Mouse (Mus musculus): Measurements from ENCODE around the gene Ptpra. TPM values are rescaled to one million over a fixed set of nuclear protein-coding genes. Genes with fewer than 3 reads are reported as not detected.

Gene Ptpra
- total RNA-seq, 2 experiments from 2014 or later: 327 to 330 TPM

DNA sequence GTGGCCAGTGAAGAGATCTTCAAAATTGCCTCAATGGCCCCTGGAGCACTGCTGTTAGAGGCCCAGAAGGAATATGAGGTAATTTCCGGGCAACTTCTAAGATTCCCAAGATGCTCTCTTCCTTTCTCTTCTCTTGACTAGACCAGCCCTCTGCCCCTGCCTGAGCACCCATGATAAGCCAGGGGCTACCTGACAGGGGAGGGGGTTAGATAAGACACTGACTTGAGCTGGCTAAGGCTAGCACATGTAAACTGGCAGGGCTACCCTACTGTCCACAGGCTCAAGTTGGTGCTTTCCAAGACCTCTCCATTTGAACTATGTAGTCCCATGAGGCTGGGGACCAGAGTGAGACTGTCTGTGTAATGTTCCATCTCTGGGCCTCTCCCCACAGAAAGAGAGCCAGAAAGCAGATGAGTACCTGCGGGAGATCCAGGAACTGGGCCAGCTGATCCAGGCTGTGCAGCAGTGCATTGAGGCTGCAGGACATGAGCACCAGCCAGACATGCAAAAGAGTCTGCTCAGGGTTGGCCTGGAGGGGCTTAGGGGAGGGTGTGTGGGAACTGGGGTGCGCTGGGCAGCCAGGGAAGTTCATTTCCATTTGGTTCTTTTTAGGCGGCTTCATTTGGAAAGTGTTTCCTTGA is 10.1 kb upstream of the Ptpra start:
- no peak for DNase-seq (ENCODE audit: low spot score in 2 of 2)

DNA sequence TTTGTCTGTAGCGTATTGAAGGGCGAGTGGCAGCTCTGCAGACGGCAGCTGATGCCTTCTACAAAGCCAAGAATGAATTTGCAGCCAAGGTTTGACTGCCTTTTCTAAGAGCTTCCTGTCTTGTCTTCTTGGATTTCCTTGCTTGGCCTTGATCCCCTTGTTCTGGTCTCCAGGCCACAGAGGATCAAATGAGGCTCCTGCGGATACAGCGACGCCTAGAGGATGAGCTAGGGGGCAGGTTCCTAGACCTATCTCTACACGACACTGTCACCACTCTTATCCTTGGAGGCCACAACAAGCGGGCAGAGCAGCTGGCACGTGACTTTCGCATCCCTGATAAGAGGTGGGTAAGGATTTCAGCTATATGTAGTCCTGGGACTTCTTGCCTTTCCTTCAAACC is 7.9 kb upstream of the Ptpra start:
- DNase-seq (ENCODE audit: low spot score in 2 of 2): no peak

DNA sequence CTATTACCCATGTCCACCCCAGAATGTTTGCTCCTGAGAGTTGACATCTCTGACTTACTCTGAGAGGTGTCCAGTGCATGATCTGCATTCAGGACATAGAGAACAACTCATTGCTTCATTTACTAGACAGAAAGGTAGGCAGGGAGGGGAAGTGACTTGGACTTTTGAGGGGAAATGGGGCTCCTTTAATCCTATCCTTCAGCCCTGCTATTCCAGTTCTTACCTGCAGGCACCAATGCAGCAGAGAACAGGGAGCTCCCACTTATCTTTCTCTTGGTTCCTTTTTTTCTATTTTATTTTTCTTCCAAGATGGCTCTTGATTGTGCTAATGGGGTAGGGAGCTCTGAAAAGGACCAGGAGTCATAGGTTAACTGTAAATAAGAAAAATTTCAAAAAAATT is 1.6 kb upstream of the Ptpra start:
- DNase-seq (ENCODE audit: low spot score in 2 of 2): no peak

DNA sequence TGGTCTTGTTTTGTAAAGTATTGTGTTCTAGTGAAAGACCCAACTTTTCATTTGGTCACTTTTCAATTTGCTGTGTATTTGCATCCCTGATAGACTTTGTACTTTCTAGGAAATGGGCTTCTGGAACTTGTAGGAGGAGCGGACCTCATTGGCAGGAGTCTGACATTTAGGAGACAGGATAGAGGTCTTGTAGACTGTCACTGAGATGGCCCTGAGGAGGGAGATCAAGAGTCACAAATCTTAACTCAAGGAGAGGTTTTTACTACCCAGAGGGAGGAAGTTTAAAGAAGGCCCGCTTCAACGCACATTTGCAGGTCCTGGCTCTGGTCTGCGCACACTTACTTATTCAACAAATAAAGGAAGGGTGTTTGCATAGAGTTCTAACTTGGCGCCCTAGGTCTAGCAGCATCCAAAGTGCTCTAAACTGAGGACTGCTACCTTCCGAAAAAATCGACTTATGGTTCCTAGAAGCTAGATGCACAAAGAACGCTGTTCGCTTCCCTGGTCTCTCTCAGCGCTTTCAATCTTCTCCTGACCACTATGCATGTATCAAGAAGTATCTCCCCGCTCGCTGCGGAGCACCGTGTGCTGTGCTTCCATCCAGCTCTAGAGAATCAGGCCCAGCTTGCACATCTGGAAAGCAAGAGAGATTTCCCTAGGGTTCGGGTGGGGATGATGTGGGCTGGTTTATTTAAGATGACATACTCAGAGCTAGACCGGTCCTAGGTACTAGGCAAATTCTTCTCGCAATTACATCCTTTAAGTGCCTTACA is 871 bp upstream of the Ptpra start:
- no peak for DNase-seq (ENCODE audit: low spot score in 2 of 2)

DNA sequence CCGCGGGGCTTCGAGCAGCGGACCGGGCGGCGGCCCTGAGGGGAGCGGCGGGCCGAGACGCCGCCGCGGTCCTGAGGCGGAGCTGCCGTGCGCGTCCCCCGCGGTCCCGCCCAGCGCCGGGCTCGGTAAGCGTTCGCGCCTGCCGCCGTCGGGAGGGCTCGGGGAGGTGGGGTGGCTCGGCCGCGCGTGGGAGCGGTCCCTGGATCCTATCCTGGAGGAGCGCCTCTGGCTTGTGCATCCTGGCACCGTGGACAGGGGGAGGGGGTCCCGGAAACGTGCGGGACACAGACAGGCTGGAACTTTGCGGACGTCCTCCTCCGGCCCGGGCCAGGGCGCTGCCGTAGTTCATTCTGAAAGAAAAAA is 337 bp downstream of the Ptpra start:
- DNase-seq (ENCODE audit: low spot score in 2 of 2): peak; percentile 73 to 81

DNA sequence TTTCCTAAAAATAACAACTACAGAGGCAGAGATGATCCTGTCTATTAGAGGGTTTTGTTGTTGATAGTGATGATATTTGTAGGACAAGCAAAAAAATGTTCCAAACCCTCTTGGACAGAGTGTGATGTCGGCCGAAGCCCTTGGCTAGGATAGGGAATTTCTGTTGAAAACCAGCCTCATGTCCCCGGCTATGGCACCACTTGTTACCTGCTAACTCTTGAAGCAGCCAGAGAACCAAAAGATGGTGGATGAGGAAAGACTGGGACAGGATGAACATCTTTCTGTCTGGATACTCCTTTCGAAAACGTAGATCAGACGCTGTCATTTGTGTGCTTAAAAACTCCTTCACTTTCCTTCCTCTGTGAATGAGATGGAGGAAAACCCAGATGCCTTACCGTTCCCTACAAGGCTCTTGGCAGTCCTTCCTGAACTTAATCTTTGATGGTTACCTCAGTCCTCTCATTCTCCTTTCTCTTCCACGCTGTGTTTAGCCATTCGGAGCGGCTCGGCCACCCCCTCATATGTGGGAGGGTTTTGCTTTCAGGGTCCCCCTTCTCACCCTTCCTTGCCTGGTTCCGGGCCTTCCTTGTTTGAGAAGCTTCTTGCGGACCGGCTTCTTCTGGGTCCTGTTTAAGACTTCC is 1.1 kb downstream of the Ptpra start:
- no peak for DNase-seq (ENCODE audit: low spot score in 2 of 2)

DNA sequence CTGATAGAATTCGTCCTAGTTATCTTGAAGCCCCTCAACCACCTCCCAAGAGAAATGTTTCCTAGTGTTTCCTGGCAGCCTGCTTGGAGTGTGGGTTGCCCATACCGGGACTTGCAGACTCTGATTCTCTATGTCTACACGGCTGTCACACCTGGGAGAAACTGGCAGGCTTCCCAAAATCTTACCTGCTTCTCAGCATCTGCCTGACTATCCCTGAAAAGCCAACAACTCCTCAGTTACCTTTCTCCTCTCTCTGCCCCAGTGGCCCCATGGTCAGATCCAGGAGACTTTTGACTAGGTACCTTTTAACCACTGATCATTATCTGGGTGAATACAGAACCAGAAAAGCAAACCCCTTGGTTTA is 1.6 kb downstream of the Ptpra start:
- DNase-seq (ENCODE audit: low spot score in 2 of 2): no peak

DNA sequence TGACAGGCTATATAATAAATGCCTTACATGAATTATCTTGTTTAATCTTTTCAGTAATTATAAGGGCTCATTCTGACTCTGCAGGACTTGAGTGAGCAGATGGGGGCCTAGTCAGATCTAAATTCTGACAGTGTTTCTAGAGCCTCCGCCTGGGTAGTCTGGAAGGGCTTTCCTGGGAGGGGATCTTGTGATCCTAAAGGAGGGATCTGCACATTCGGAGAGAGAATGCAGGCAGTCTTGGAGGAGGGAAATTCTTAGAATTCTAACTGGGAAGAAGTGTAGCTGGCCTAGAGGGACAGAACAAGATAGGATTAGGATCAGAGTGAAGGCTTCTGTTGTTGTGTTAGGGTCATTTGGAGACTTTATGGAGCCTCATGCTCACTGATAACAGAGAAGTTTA is 2.2 kb downstream of the Ptpra start:
- no peak for DNase-seq (ENCODE audit: low spot score in 2 of 2)

DNA sequence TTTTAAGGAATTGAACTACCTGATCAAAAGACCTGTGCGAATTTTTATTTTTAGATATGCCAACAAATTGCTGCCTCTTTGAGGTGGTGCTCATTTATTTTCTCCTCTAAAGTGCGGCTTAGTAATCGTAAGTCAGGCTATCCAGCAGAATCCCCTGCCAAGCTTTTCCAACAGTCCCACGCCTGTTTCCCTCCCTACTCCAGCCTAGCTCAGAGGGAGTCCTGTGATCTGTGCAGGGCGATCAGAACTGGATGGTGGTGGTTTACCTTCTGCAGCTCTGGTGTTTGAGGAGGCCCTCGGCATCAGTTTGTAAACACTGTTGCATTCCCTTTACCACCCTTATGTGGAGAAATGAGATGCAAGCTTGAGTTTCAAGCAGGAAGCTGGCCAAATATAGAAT is 3.3 kb downstream of the Ptpra start:
- no peak for DNase-seq (ENCODE audit: low spot score in 2 of 2)

DNA sequence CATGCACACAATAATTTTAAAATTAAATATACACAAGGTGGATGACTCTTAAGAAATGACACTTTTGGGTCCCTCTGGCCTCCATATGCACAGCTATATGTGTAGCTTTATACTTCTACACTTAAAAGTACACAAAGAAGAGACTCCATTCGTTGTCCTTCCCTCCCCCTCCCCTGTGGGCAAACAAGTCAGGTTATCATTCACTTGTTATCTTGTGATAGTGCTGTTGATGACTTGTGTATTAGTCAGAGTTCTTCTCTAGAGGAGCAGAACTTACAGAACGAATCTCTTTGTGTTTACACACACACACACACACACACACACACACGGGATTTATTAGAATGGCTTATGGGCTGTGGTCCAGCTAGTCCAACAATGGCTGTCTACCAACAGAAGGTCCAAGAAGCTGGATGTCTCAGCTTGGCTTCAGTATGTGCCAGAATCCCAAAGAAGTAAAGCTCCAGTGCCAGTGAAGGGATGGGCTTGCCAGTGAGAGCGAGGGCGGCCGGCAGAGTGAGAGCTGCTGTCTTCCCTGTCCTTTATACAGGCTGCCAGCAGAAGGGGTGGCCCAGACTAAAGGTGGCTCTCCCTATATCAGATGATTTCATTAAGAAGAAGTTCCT is 4.8 kb downstream of the Ptpra start:
- DNase-seq (ENCODE audit: low spot score in 2 of 2): peak in 1 of 2 experiments; percentile 63

DNA sequence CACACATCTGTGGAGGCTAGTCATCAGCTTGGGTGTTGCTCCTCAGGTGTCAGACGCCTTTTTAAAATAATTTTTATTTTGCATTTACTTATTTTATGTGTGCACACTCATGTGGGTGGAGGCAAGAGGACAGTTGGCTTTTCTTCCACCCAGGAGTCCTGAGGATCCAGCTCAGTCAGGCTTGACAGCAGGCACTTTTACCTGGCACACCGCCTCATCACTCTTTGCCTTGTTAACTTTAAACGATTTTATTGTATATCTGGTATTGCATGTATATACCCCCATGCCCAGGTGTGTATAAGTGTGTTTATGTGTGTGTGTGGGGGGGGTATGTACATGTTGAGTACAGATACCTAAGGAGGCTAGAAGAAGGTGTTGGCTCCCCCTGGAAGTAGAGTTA is 7.8 kb downstream of the Ptpra start:
- no peak for DNase-seq (ENCODE audit: low spot score in 2 of 2)

DNA sequence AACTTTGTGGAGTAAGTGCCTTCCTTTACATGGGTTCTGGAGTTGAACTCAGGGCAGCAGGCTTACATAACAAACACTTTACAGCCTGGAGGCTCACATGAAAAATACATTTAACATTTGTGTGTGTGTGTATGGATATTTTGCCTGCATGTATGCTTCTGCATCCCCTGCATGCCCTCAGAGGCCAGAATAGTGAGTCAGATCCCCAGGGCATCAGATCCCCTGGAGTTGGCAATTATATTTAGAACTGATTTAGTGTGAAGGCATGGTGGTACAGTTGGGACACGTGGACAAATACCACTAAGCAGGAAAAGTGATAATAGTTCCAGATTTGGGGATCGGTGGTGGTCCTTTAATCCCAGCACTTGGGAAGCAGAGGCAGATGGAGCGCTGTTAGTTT is 9.5 kb downstream of the Ptpra start:
- no peak for DNase-seq (ENCODE audit: low spot score in 2 of 2)

DNA sequence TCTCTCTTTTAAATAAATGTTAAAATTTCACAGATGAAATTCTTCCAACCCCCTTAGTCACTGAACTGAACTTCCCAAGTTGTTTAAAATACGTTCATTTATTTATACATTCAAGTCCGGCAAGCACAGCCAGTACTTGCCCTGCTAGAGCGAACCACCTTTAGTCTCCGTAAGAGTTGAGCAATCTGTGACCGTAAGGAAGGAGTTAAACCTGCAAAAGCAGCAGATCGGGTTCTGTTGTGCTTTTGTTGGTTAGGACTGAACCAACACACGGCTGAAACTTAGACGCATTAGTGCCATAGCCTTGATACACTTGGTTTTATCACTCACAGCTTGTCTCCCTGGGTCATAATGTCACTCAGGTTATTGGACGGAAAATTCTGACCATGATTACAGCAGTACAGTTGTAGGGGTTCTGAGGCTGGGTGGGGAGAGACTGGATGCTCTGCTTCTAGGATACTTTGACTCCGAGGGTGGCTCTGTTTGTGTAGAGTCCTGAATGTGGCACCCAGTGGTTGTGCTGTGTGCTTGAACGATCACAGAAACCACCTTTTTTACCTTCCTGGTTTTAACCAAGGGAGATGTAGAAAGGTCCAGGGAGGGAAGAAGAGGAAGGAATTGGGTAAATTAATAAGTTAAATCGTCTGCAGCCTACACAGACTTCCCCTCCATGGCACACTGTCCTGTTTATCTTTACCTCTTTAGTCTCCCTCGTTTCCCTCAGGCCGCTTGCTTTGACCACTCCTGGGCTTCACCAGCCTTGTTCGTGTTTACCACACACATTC is 11.4 kb downstream of the Ptpra start:
- no peak for DNase-seq (ENCODE audit: low spot score in 2 of 2)

DNA sequence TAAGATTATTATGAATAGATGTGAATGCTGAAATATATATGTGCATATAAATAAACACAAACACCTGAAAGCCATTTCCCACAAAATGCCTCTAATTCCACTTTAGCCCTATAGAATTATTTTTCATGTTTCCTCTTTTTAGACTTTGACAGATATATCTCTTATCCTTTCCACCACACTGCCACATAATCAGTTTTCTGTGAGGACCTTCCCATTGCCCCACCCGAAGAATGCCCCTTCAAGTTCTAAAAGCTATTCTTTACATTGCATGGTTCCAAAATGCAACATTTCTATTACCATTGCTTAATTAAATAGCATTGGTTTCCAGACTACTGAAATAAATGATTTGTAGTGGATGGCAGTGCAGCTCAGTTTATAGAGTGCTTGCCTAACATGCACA is 16.4 kb downstream of the Ptpra start:
- no peak for DNase-seq (ENCODE audit: low spot score in 2 of 2)

DNA sequence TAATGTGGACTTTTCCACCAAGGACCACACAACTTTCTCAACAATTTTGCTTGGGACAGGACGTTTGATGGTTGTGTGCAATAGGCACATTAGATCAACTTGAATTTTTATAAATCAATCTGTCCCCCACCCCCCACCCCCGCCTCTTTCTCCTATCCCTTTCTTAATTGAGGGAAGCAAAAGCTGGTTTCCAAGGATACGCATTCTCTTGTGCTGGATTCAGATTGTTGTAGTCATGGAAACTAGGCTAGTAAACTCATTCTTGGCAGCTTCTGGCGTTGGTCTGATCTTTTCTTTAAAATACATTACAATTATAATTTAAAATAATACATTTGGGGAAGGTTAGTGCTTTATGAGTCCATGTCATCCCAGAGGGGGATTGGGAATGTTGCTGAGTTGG is 19.3 kb downstream of the Ptpra start:
- DNase-seq (ENCODE audit: low spot score in 2 of 2): peak in 1 of 2 experiments; percentile 73

DNA sequence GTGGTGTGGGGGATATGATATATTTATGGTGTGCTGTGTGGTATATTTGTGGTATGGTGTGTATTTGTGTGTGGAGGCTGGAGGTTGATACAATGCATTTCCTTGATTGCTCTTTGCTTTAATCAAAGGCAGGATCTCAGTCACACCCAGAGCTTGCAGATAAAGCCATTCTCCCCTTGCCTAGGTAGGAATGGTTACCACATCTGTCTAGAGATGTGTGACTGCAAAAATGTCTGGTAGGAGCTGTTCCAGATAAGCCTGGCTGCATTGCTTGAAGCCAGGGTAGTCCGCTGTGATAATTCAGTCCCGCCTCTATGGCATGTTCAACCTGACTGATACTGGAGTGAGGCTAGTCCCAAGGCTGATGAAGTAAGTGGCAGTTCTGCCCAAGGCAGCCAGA is 19.9 kb downstream of the Ptpra start:
- DNase-seq (ENCODE audit: low spot score in 2 of 2): no peak

DNA sequence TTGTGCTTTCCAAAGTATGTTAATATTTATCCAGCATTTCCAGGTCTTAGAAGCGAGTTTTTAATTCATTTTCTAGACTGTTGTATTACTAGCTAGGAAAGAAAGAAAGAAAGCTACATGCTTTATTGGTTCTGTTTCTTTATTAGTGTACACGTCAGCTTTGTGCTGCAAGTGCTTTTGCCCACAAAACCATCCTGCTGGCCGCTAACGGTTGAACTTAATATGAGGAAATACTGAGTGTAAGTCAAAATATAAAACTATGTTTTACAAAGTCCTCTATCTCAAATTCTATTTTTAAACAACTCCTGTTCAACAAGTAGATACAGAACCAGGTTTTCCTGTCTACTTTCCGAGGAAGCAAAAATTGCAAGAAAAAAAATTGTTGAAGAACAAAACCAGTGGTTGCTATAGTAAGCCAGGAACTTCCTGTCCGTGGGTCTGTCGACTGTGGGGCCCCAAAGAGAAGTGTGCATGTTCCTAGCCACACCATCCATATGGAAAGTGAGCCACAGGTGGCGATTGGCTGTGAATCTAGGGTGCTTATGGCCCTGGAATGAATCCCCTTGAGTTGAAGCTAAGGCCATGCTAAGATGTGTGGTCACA is 22.9 kb downstream of the Ptpra start:
- DNase-seq (ENCODE audit: low spot score in 2 of 2): no peak

DNA sequence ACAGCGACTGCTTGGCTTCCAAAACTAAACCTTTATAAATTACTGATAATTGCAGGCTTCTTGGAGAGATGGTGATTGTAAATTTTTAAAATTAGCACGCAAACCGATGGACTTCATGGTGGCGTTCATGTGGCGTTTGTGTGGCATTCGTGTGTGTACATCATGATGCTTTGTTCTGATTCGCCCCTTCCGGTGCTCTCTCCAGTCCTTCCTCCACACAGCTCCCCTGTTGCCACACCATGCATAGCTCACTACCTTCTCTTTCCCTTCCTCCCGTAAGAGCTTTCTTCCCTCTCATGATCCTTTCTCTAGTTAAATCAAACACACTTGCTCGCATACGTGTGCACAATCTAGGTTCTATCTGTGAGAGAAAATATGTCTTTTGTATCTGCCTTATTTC is 25.7 kb downstream of the Ptpra start:
- no peak for DNase-seq (ENCODE audit: low spot score in 2 of 2)

DNA sequence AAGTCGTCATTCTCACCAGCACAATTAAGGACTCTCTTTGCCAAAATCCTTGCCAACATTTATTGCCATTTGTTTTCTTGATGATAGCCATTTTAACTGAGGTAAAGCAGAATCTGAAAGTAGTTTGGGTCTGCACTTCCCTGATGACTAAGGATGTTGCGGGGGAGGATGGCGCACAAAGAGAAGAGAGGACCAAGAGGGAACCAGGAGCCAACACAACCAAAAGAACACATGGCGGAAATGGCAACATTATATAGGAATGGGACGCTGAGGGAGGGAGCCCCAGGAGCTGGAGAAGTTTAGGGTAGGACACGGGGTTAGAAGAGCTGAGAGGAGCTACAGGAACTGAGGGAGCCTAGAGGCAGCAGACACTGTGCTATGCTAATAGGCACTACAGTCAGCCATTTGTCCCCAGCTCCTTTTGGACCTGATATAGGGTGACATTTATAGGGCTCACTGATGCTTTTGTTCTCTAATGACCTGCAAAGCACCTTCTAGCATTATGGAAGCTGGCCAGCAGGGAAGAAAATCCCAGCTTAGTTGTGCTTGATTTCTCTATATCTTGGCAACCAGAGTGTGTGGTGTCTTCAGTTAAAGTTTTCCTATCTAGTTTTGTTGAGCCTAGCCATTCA is 26.7 kb downstream of the Ptpra start:
- DNase-seq (ENCODE audit: low spot score in 2 of 2): no peak

DNA sequence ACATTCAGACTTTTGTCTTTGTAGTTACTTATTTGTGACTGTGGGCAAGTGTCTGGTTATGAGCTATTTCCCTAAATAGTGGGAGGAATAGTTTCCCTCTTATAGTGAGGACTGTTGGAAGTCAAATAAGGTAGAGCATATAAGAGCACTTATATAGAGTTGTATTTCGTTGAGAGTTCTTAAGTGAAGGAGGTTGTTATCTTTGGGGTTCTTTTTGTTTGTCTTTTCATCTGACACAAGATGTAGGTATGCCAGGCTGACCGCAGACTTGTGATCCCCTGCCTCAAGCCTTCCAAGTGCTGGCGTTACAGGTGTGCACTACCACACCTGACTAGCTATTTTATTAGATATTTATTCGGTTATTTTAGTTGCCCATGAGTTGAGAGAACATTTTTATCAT is 32.1 kb downstream of the Ptpra start:
- DNase-seq (ENCODE audit: low spot score in 2 of 2): no peak

DNA sequence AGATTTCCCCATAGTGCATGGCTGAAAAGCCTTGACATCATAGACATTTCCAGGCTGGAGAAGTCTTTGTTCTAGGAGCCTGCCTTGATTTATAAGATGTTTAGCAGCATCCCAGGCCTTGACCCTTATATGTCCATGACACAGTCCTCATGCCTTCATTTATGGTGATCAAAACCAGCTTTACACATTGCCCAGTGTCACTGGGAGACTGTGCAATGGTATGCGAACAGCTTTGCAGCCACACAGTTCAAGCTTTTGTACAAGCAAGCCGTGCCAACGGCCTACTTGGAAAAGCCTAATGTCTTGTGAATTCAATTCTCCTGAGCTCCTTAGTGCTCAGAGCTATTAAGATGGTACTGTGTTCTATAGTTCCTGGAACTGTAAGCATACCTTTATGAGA is 32.6 kb downstream of the Ptpra start:
- DNase-seq (ENCODE audit: low spot score in 2 of 2): no peak
